Mouse (Mus musculus): ENCODE data around the gene Vwa5b1.

Vwa5b1 gene

GRCm38 (mm10) chr4:138576661-138577060 lies 59.0 kb downstream of the Vwa5b1 start:
- no peak for DNase-seq (ENCODE audit: low read depth, low spot score)

- DNase-seq (ENCODE audit: low read depth, low spot score) = no peak
Observed at GRCm38 (mm10) chr4:138574800-138575606, 60.7 kb downstream of the Vwa5b1 start.

GRCm38 (mm10) chr4:138569928-138570327 lies 65.8 kb downstream of the Vwa5b1 start:
- no peak for DNase-seq (ENCODE audit: low read depth, low spot score)

GRCm38 (mm10) chr4:138568275-138568674 lies 67.4 kb downstream of the Vwa5b1 start:
- DNase-seq (ENCODE audit: low read depth, low spot score) = no peak

- no peak for DNase-seq (ENCODE audit: low read depth, low spot score)
Observed at GRCm38 (mm10) chr4:138561986-138562385, 73.7 kb downstream of the Vwa5b1 start.

- no peak for DNase-seq (ENCODE audit: low read depth, low spot score)
Observed at GRCm38 (mm10) chr4:138555531-138555930, 80.2 kb downstream of the Vwa5b1 start.

GRCm38 (mm10) chr4:138554934-138555333 lies 80.8 kb downstream of the Vwa5b1 start:
- DNase-seq (ENCODE audit: low read depth, low spot score) = no peak

- DNase-seq (ENCODE audit: low read depth, low spot score) = no peak
Observed at GRCm38 (mm10) chr4:138554302-138554701, 81.4 kb downstream of the Vwa5b1 start.

GRCm38 (mm10) chr4:138553516-138553933 lies 82.2 kb downstream of the Vwa5b1 start:
- DNase-seq (ENCODE audit: low read depth, low spot score) = no peak

- no peak for DNase-seq (ENCODE audit: low read depth, low spot score)
Observed at GRCm38 (mm10) chr4:138553116-138553515, 82.6 kb downstream of the Vwa5b1 start.

GRCm38 (mm10) chr4:138551601-138552000 lies 84.1 kb downstream of the Vwa5b1 start:
- DNase-seq (ENCODE audit: low read depth, low spot score) = no peak

GRCm38 (mm10) chr4:138550557-138550956 lies 85.1 kb downstream of the Vwa5b1 start:
- no peak for DNase-seq (ENCODE audit: low read depth, low spot score)

- no peak for DNase-seq (ENCODE audit: low read depth, low spot score)
Observed at GRCm38 (mm10) chr4:138548960-138549359, 86.7 kb downstream of the Vwa5b1 start.

- no peak for DNase-seq (ENCODE audit: low read depth, low spot score)
Observed at GRCm38 (mm10) chr4:138548124-138548561, 87.5 kb downstream of the Vwa5b1 start.

- DNase-seq (ENCODE audit: low read depth, low spot score) = no peak
Observed at GRCm38 (mm10) chr4:138547556-138547955, 88.1 kb downstream of the Vwa5b1 start.

- no peak for DNase-seq (ENCODE audit: low read depth, low spot score)
Observed at GRCm38 (mm10) chr4:138547041-138547440, 88.6 kb downstream of the Vwa5b1 start.

GRCm38 (mm10) chr4:138546241-138546640 lies 89.4 kb downstream of the Vwa5b1 start:
- no peak for DNase-seq (ENCODE audit: low read depth, low spot score)

- no peak for DNase-seq (ENCODE audit: low read depth, low spot score)
Observed at GRCm38 (mm10) chr4:138543177-138543576, 92.5 kb downstream of the Vwa5b1 start.

GRCm38 (mm10) chr4:138538084-138538449 lies 97.6 kb downstream of the Vwa5b1 start:
- no peak for DNase-seq (ENCODE audit: low read depth, low spot score)

GRCm38 (mm10) chr4:138537210-138538083 lies 98.2 kb downstream of the Vwa5b1 start:
- peak; percentile 67 for DNase-seq (ENCODE audit: low read depth, low spot score)

GRCm38 (mm10) chr4:138535610-138536009 lies 100.1 kb downstream of the Vwa5b1 start:
- no peak for DNase-seq (ENCODE audit: low read depth, low spot score)

- DNase-seq (ENCODE audit: low read depth, low spot score) = no peak
Observed at GRCm38 (mm10) chr4:138533877-138534276, 101.8 kb downstream of the Vwa5b1 start.

GRCm38 (mm10) chr4:138531761-138532160 lies 103.9 kb downstream of the Vwa5b1 start:
- no peak for DNase-seq (ENCODE audit: low read depth, low spot score)

All from brain, embryonic 18.5 days (tissue).